Comparison of ENCODE assay signal across 15 mouse cellular contexts in genomic region chr1:178747279-178748221, GRCm38 (mm10).
A peak's percentile ranks its signal among the peaks of the same experiment; 100 is the strongest.
DNase-seq lines count a peak whose midpoint lies in the region; ATAC-seq and TF ChIP-seq lines count a peak whose summit lies in the region.
"Had no signal": no experiment of that assay in that cellular context is flagged by ENCODE, and none has a peak within 500 bp of the region (broad histone marks: within the 10 kb centered on the region; RNA-seq: fewer than 3 reads in every experiment).

No protein-coding gene starts in this region.

- no peak overlapping the region for H3K9ac ChIP-seq in midbrain, embryonic 16.5 days (ENCODE audit: low read depth, low read length)
- H3K9ac ChIP-seq: heart, embryonic 13.5 days; liver, embryonic 13.5 days; neural tube, embryonic 15.5 days had no signal

- H3K9me3 ChIP-seq in midbrain, embryonic 16.5 days (replicated peaks; ENCODE audit: control insufficient read depth, low read length, poor library complexity, severe bottlenecking) = no peaks in the 10 kb centered on the region
- H3K9me3 ChIP-seq: neural tube, embryonic 15.5 days had no signal

- no peak for DNase-seq in layer of hippocampus, adult 2 months (ENCODE audit: low spot score in 2 of 2)
- DNase-seq in layer of hippocampus, postnatal 25 days (ENCODE audit: extremely low spot score in 1 of 2, low spot score in 1 of 2) = no peak
- peak; percentile 72 to 83 for DNase-seq in cerebellum, adult 18-20 months
- DNase-seq in cerebellum, postnatal 36 days = peak; percentile 62 to 69
- DNase-seq in adrenal gland, postnatal 36 days = no peak
- no peak for DNase-seq in gastrocnemius, postnatal 36 days
- DNase-seq: adrenal gland, adult 2 months; gastrocnemius, postnatal 10 days; liver, embryonic 13.5 days; lung, postnatal 14 days; thymus, postnatal 25 days had no signal

- H3K4me3 ChIP-seq in layer of hippocampus, adult 2 months = no peak overlapping the region
- H3K4me3 ChIP-seq in midbrain, embryonic 16.5 days (ENCODE audit: low read depth, low read length) = no peak overlapping the region
- H3K4me3 ChIP-seq: heart, embryonic 13.5 days; liver, embryonic 13.5 days; neural tube, embryonic 15.5 days had no signal

- no peaks in the 10 kb centered on the region for H3K36me3 ChIP-seq in midbrain, embryonic 16.5 days (ENCODE audit: control insufficient read depth, insufficient read depth, low read length)
- H3K36me3 ChIP-seq: liver, embryonic 13.5 days; neural tube, embryonic 15.5 days had no signal

- WGBS in midbrain, embryonic 16.5 days = 71% methylated on average over 13 of the region's 13 CpGs

- H3K4me2 ChIP-seq in midbrain, embryonic 16.5 days (ENCODE audit: low read length) = no peak overlapping the region
- H3K4me2 ChIP-seq: heart, embryonic 13.5 days; liver, embryonic 13.5 days; neural tube, embryonic 15.5 days had no signal

- ATAC-seq in midbrain, embryonic 16.5 days = no peak
- ATAC-seq: Patski had no signal

- no peak for TF ChIP-seq CTCF in layer of hippocampus, adult 2 months (conservative IDR thresholded peaks at IDR 0.05)

- no peaks in the 10 kb centered on the region for H3K27me3 ChIP-seq in midbrain, embryonic 16.5 days (ENCODE audit: control insufficient read depth, insufficient read depth, low read depth, low read length)
- H3K27me3 ChIP-seq: heart, embryonic 13.5 days; liver, embryonic 13.5 days; neural tube, embryonic 15.5 days; Patski had no signal

- 0 out of 2 replicates have a peak overlapping the region, but pooled peaks have one; percentile 16 for H3K27ac ChIP-seq in layer of hippocampus, adult 2 months
- peak overlapping the region; percentile 29; the same call in 1 of the 2 replicates for H3K27ac ChIP-seq in midbrain, embryonic 16.5 days (ENCODE audit: low read length)
- H3K27ac ChIP-seq: heart, embryonic 13.5 days; liver, embryonic 13.5 days; neural tube, embryonic 15.5 days had no signal

- peaks cover 6% of the 10 kb centered on the region; the same call in 1 of the 2 replicates for H3K4me1 ChIP-seq in midbrain, embryonic 16.5 days (ENCODE audit: control insufficient read depth, insufficient read depth, low read length)

- intact Hi-C loops in gastrocnemius, postnatal 36 days (cut with DNase I) = no loop called here

Comparison
In these comparisons a context has a peak if more than half of its experiments do, and no peak if none do; other contexts are left out.
1. DNase-seq: peak in cerebellum, adult 18-20 months (2 of 2) and cerebellum, postnatal 36 days (2 of 2); none in layer of hippocampus, adult 2 months (0 of 2), layer of hippocampus, postnatal 25 days (0 of 2), adrenal gland, postnatal 36 days (0 of 2) and gastrocnemius, postnatal 36 days (0 of 2).